Mouse (Mus musculus): ENCODE measurements around the gene Fbxw15. TPM values are rescaled to one million over a fixed set of nuclear protein-coding genes. Genes with fewer than 3 reads are reported as not detected.
"Not testable (repeated sequence)": the region's sequence is repeated elsewhere in the genome, so short reads cannot be mapped to it uniquely, and the experiment has no call there.

Fbxw15 gene
- total RNA-seq (2022), result not detected

DNA sequence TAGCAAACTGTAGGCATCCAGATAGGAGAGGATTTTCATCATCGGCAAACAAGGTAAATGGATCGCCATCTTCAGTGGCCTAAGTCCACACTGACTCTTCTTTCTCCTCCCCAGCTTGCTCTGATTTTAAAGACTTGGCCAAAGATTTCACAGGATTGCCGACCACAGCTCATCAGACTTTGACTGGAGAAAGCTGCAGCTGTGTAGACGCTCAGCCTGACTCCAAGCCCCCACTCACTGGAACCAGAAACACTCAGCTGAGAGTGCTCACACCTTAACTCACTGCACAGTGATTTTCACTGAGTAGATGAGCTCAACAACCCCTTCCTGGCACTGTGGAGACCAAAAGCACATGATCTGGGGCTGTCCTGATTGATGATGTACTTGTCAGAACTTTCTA lies at the start of gene Fbxw15:
Fbxw15 (minus strand) TSS at position 101 of the 400 bp plus-strand sequence.
- not testable (repeated sequence) for DNase-seq (ENCODE audit: low spot score in 2 of 2)

DNA sequence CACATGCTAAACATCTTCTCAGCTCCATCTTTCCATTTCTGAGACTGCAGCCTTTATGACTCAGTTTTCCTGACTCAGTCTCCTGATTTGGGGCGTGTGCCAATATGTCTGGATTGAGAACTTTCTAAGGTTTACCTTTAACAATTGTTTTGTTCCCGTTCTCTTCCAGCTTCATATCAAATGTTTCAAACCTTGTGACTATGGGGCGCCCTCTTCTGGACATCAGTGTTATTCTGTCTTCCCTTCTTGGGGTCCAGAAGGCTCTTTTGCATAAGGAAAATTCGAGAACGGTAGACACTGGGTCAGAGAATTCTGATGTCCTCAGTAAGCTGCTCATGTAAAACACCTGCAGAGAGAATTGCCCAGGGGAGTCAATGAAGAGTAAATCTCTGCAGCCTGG lies 38.8 kb upstream of the Fbxw15 start:
- DNase-seq (ENCODE audit: low spot score in 2 of 2), result not testable (repeated sequence)

DNA sequence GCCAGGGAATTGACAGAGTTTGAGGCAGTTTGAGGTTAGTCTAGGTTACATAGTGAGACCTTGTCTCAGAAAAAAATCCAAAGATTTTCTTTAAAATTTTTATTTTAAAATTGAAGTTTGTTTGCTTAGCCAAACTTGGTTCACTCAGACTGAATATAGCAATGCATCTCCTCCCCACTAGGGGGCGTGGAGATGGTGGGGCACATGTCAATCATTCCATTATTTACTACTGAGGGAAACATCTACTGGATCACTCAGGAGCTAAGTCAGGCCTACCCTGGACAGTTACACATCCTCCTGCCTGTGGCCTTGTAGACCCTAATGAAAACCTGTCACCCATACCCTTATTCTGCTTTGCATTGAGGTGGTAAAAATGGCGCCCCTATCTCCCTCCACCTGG lies 34.1 kb upstream of the Fbxw15 start:
- DNase-seq (ENCODE audit: low spot score in 2 of 2), result not testable (repeated sequence)

- no peak for DNase-seq (ENCODE audit: low spot score in 2 of 2)
These were observed 29.2 kb upstream of the Fbxw15 start for GRCm38 (mm10) chr9:109597226-109597625.

DNA sequence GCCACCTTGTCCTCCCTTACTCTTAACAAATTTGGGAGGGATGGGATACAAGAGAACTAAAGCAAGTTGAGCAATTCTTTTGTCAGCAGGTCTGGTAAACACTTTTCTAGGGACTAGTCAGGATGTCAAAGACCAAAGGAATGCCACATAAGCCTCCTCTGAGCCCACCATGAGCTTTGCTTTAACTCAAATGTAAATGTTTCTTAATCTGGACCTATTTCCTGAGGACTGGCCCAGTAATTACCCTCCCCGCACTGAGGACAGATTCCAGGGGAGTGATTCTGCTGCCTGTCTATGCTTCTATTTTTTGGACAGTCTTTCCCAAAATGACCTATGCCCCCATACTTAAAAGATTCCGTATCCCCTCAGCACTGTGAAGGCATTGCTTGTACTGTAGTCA lies 26.8 kb upstream of the Fbxw15 start:
- DNase-seq (ENCODE audit: low spot score in 2 of 2), result no peak

- no peak for DNase-seq (ENCODE audit: low spot score in 2 of 2)
These were observed 2.5 kb downstream of the Fbxw15 start for GRCm38 (mm10) chr9:109565546-109565945.

- DNase-seq (ENCODE audit: low spot score in 2 of 2), result not testable (repeated sequence)
These were observed 6.0 kb downstream of the Fbxw15 start for GRCm38 (mm10) chr9:109562106-109562505.

- no peak for DNase-seq (ENCODE audit: low spot score in 2 of 2)
These were observed 15.6 kb downstream of the Fbxw15 start for GRCm38 (mm10) chr9:109552483-109552882.

- not testable (repeated sequence) for DNase-seq (ENCODE audit: low spot score in 2 of 2)
These were observed 18.4 kb downstream of the Fbxw15 start for GRCm38 (mm10) chr9:109549666-109550065.

DNA sequence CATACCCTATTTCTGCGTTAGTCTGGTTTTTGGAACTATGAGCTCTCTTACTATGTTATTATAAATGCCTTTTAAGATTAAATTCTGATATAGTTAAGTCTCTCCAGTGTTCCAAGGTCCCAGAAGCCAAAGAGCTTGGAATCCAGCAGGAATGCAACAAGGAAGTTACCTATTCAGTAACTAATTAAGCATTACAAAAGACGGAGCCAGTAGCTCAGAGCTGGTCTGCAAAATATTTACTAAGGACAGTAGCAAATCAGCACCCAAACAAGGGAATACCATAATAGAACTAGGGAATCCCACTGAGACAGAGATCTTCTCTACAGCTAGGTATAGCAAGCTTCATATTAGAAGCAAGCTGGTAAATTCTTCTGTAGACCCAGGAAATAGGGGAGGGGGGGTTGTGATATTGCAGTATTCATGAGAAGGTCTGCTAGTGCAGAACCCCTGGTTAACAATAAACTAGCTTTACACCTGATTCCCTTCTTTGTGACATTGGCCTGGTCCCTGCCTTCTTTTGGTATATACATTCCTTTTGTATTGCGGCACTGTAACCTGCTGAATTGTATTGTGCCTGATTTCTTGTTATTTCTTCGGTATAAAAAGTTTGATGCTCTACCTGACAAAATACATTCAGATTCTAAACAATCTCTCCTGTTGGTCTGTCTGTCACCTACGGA lies 44.5 kb downstream of the Fbxw15 start:
- no peak for DNase-seq (ENCODE audit: low spot score in 2 of 2)

Other genes with a start within 250 kb of the Fbxw15 start
- gene Fbxw28, start 228.6 kb downstream of the Fbxw15 start, total RNA-seq (2022), result not detected
- not detected for gene Fbxw22, start 164.0 kb downstream of the Fbxw15 start, total RNA-seq (2022)
- not detected for gene Fbxw16, start 119.1 kb downstream of the Fbxw15 start, total RNA-seq (2022)
- not detected for gene Fbxw19, start 72.4 kb downstream of the Fbxw15 start, total RNA-seq (2022)
- gene Fbxw24, start 57.8 kb upstream of the Fbxw15 start, total RNA-seq (2022), result not detected
- gene Fbxw25, start 96.4 kb upstream of the Fbxw15 start, total RNA-seq (2022), result not detected
- gene Fbxw18, start 134.4 kb upstream of the Fbxw15 start, total RNA-seq (2022), result not detected
- gene Fbxw26, start 177.8 kb upstream of the Fbxw15 start, total RNA-seq (2022), result not detected
- gene Fbxw27, start 222.4 kb upstream of the Fbxw15 start, total RNA-seq (2022), result not detected
- gene Spink8, start 244.0 kb upstream of the Fbxw15 start, total RNA-seq (2022), result not detected

All from gastrocnemius, adult 8-10 months (tissue).